8 mouse cellular contexts compared by ENCODE assay signal in the genomic region with DNA sequence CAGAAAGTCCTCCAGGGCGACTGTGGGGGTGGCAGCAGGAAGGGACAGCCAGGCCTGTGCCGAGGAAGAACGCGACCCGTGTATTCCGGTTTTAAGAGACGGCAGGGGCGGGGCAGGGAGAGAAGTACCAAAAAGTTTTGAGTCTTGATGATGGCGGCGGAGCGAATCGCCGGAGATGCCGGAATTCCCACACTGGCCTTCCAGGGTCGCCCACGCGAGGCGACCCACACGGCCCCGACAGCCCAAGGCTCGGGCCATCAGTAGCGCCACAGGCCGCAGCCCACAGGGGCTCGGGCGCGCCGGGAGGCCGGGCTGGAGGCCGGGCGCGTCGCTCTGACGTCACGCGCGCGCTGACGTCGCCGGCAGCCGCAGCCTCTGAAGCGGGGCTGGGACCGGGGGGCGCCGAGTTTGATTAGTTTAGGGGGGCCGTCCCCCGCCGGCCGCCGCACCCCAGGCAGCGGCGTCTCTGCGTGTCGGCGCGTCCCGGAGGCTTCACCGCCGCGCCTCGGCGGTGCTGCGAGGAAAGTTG. TPM values are rescaled to one million over a fixed set of nuclear protein-coding genes. Genes with fewer than 3 reads are reported as not detected.
DNase-seq lines count a peak whose midpoint lies in the region; ATAC-seq and TF ChIP-seq lines count a peak whose summit lies in the region.

Gene Clasp2 (plus strand): TSS at position 366 of the 529 bp plus-strand sequence.

- no peak for TF ChIP-seq CTCF in kidney, postnatal 0 days (IDR thresholded peaks at IDR 0.05; ENCODE audit: low read depth)

- H3K4me2 ChIP-seq in heart, embryonic 13.5 days, result peak within 1 kb of the TSS; percentile 100
- peak within 1 kb of the TSS; percentile 99 for H3K4me2 ChIP-seq in kidney, postnatal 0 days (ENCODE audit: low read length)
- peak within 1 kb of the TSS; percentile 84 for H3K4me2 ChIP-seq in liver, embryonic 12.5 days

- peak; percentile 80 for ATAC-seq in CD4-positive, CD25-positive, alpha-beta regulatory T cell, adult 4 months
- peak; percentile 84 for ATAC-seq in erythroid progenitor cell, adult 5-6 weeks (replicated peaks; ENCODE audit: low FRiP score, poor library complexity, severe bottlenecking)
- ATAC-seq in heart, embryonic 13.5 days (ENCODE audit: extremely low read depth, insufficient number of reproducible peaks, low FRiP score, low TSS enrichment), result peak; percentile 90
- ATAC-seq in kidney, postnatal 0 days (replicated peaks; ENCODE audit: low FRiP score, low read depth), result peak; percentile 95
- peak; percentile 92 for ATAC-seq in liver, embryonic 12.5 days

- no peaks in the 10 kb centered on the region for H3K27me3 ChIP-seq in heart, embryonic 13.5 days (replicated peaks)
- H3K27me3 ChIP-seq in kidney, postnatal 0 days (ENCODE audit: insufficient read depth, low read length), result no peaks in the 10 kb centered on the region
- H3K27me3 ChIP-seq in liver, embryonic 12.5 days (replicated peaks), result no peaks in the 10 kb centered on the region
- no peaks in the 10 kb centered on the region for H3K27me3 ChIP-seq in splenic B cell, adult 2 months (ENCODE audit: control insufficient read depth, insufficient read depth, low read length, poor library complexity, severe bottlenecking)

- peaks cover 2% of the 10 kb centered on the region; the same call in 1 of the 2 replicates for H3K4me1 ChIP-seq in brown adipose tissue, adult 24 weeks (ENCODE audit: control insufficient read depth, insufficient read depth, insufficient read length, low read length)
- peaks cover 29% of the 10 kb centered on the region for H3K4me1 ChIP-seq in heart, embryonic 13.5 days
- H3K4me1 ChIP-seq in kidney, postnatal 0 days (replicated peaks; ENCODE audit: insufficient read depth, low read length), result no peaks in the 10 kb centered on the region
- peaks cover 47% of the 10 kb centered on the region for H3K4me1 ChIP-seq in liver, embryonic 12.5 days

- no peaks in the 10 kb centered on the region for H3K36me3 ChIP-seq in heart, embryonic 13.5 days
- H3K36me3 ChIP-seq in kidney, postnatal 0 days (ENCODE audit: insufficient read depth, low read length), result no peaks in the 10 kb centered on the region
- H3K36me3 ChIP-seq in liver, embryonic 12.5 days, result no peaks in the 10 kb centered on the region
- H3K36me3 ChIP-seq in splenic B cell, adult 2 months (ENCODE audit: control insufficient read depth, insufficient read depth, low read length, poor library complexity, severe bottlenecking), result 0 out of 2 replicates have a peak, but pooled peaks cover 1% of the 10 kb centered on the region

- no peaks in the 10 kb centered on the region for H3K9me3 ChIP-seq in heart, embryonic 13.5 days
- no peaks in the 10 kb centered on the region for H3K9me3 ChIP-seq in kidney, postnatal 0 days (replicated peaks; ENCODE audit: low read length)
- no peaks in the 10 kb centered on the region for H3K9me3 ChIP-seq in liver, embryonic 12.5 days (replicated peaks)

- H3K4me3 ChIP-seq in brown adipose tissue, adult 24 weeks (ENCODE audit: insufficient read depth, low read depth, low read length), result peak within 1 kb of the TSS; percentile 94
- peak within 1 kb of the TSS; percentile 85 for H3K4me3 ChIP-seq in heart, embryonic 13.5 days
- peak within 1 kb of the TSS; percentile 98 for H3K4me3 ChIP-seq in kidney, postnatal 0 days (replicated peaks; ENCODE audit: low read depth, low read length)
- H3K4me3 ChIP-seq in liver, embryonic 12.5 days, result peak within 1 kb of the TSS; percentile 77

- peak; percentile 86 for DNase-seq in kidney, postnatal 0 days (ENCODE audit: low spot score)
- peak; percentile 89 for DNase-seq in naive thymus-derived CD4-positive, alpha-beta T cell, adult 2 months (ENCODE audit: low read depth)
- DNase-seq in splenic B cell, adult 2 months (ENCODE audit: low read depth, low spot score), result peak; percentile 85

- peak within 1 kb of the TSS; percentile 95 for H3K27ac ChIP-seq in brown adipose tissue, adult 24 weeks (replicated peaks; ENCODE audit: low read depth, low read length)
- peak within 1 kb of the TSS; percentile 79 for H3K27ac ChIP-seq in heart, embryonic 13.5 days (replicated peaks)
- H3K27ac ChIP-seq in kidney, postnatal 0 days, result peak within 1 kb of the TSS; percentile 88
- peak within 1 kb of the TSS; percentile 82 for H3K27ac ChIP-seq in liver, embryonic 12.5 days

- WGBS in heart, embryonic 13.5 days, result under 1% methylated on average over 62 of the region's 63 CpGs
- WGBS in kidney, postnatal 0 days, result under 1% methylated on average over 60 of the region's 63 CpGs
- under 1% methylated on average over 60 of the region's 63 CpGs for WGBS in liver, embryonic 12.5 days (ENCODE audit: insufficient replicate concordance)

- H3K9ac ChIP-seq in heart, embryonic 13.5 days, result peak within 1 kb of the TSS; percentile 93
- H3K9ac ChIP-seq in kidney, postnatal 0 days (ENCODE audit: low read depth, low read length), result peak within 1 kb of the TSS; percentile 89
- H3K9ac ChIP-seq in liver, embryonic 12.5 days, result peak within 1 kb of the TSS; percentile 92

RNA-seq across cellular contexts. Expression of gene Clasp2, which starts in this region (rescaled TPM):
- polyA plus RNA-seq in CD4-positive, CD25-positive, alpha-beta regulatory T cell, adult 4 months (2017; shearing (Covaris generic)), result 10 to 100 TPM in 1 of 2 experiments, 1 to 10 TPM in 1; 6.8 to 10.5 TPM
- 23.1 and 24.5 TPM in 2 replicates for polyA plus RNA-seq in brown adipose tissue, adult 24 weeks (2012; ENCODE audit: insufficient read depth, insufficient read length, missing spikeins)
- total RNA-seq in erythroid progenitor cell, adult 5-6 weeks (2015; ENCODE audit: low replicate concordance), result 24.1 and 25.6 TPM in 2 replicates
- 31.3 and 36.2 TPM in 2 replicates for total RNA-seq in erythroid progenitor cell, adult 5-6 weeks (2017; ENCODE audit: low replicate concordance)
- polyA plus RNA-seq in heart, embryonic 13.5 days (2015; fragmentation: Nextera tagmentation; extraction: Ambion mirVana), result 20.3 and 21.0 TPM in 2 replicates
- polyA plus RNA-seq in kidney, postnatal 0 days (2015; fragmentation: Nextera tagmentation; extraction: Ambion mirVana), result 12.7 and 14.5 TPM in 2 replicates
- polyA plus RNA-seq in liver, embryonic 12.5 days (2016; fragmentation: Nextera tagmentation; extraction: Ambion mirVana), result 23.1 and 24.2 TPM in 2 replicates

Comparison
In these comparisons a context has a peak if more than half of its experiments do, and no peak if none do; other contexts are left out.
1. Peak in every context shown above with its lines: DNase-seq, ATAC-seq, H3K4me3 ChIP-seq and H3K27ac ChIP-seq.